Mouse (Mus musculus) left cerebral cortex, postnatal 14 days (tissue): Measurements from ENCODE around the gene Speg. TPM values are rescaled to one million over a fixed set of nuclear protein-coding genes. Genes with fewer than 3 reads are reported as not detected.

Experiments used
- DNase-seq, 2 experiments: peaks; one replicate each; pipeline ENCODE4 v3.0.0; 2021 to 2022; ENCODE audit warnings: low spot score in 2 of 2, mixed read lengths in 1 of 2
- intact Hi-C: fragments of 180-260 bp; cut with DNase I; formaldehyde crosslinking; loops from one replicate; pipeline ENCODE4 v1.15.1; 2025
- total RNA-seq, 2 experiments: library from RNA; stranded (reverse); gene quantifications; 2 replicates each; pipeline ENCODE4 v1.2.3; 2021

The Speg gene
- total RNA-seq, 2 experiments from 2014 or later = 199 to 210 TPM

DNA sequence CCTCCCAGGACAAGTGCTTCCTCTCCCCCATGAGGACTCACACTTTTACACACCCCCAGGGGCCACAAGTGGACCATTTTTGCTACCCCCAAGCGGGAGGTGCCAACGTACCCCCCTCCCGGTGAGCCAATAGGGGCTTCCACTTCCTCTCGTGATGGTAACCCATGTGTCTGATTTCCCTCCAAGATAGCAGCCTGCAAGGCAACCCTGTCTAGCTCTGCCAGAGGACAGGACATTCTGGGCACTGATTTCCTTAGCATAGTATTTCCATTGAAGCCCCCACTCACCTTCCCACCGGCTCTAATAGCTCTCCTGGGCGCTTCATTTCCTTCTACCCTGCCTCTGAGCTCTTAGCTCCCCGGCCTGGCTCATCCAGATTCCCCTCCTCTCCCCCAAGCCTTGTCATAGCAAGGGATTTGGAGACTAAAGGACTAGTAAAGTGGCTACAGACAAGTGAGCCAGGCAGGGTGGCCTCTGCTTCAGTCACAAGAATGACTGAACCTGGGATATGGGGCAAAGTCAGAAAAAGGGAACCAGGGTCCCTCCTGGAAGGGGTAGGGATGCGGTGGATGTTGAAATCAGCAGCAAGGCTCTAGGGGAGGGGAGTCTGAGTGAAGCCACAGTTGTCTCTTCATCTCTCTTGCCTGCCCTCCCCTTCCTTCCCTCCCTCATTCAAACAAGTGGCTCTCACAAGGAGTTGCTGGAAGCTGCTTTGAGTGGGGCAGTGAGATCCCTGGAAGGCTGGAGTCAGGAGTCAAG, 74.5 kb downstream of the Speg start:
- intact Hi-C loops = no loop called here
- DNase-seq = no peak

DNA sequence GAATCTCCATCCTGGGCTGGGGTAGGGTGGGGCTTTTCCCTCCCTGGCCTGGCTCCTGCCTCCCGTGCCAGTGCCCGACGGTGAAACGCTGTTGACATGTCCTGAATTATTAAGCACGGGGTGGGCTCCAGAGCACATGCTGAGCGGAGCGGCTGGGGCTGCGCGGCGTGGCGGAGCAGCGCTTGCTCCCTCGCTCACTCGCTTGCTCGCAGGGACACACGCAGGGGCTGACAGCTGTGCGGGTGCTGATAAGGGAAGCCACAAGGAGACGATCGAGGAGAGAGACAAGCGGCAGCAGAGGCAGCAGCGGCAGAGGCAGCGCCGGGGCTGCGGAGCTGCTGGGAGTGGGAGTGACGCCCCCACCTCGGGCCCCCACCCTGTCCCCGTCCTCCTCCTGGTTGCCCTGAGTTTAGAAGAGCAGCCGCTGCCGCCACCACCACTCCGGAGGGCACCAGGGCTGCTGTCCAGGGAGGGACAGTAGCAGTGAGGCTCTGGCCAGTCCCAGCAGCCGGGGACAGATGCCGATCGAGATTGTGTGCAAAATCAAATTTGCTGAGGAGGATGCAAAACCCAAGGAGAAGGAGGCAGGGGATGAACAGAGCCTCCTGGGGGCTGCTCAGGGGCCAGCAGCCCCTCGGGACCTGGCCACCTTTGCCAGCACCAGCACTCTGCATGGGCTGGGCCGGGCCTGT, 75.4 kb downstream of the Speg start, which contains the start of gene Asic4:
Asic4 (plus strand) TSS at position 123 of the 692 bp plus-strand sequence.
- no peak for DNase-seq
- intact Hi-C loops = no loop called here

GRCm38 (mm10) chr1:75451900-75452299, 76.8 kb downstream of the Speg start:
- intact Hi-C loops = no loop called here

GRCm38 (mm10) chr1:75455433-75455832, 80.3 kb downstream of the Speg start:
- intact Hi-C loops = no loop called here
- no peak for DNase-seq

More at GRCm38 (mm10) chr1:75451900-75452299, 76.8 kb downstream of the Speg start:
- DNase-seq = peak in 1 of 2 experiments; percentile 66

GRCm38 (mm10) chr1:75455948-75456347, 80.9 kb downstream of the Speg start:
- DNase-seq = no peak
- intact Hi-C loops = no loop called here

- DNase-seq = no peak
- intact Hi-C loops = no loop called here
Measured at GRCm38 (mm10) chr1:75456746-75457564, 81.9 kb downstream of the Speg start.

GRCm38 (mm10) chr1:75457710-75458024, 82.6 kb downstream of the Speg start:
- intact Hi-C loops = no loop called here
- DNase-seq = no peak

DNA sequence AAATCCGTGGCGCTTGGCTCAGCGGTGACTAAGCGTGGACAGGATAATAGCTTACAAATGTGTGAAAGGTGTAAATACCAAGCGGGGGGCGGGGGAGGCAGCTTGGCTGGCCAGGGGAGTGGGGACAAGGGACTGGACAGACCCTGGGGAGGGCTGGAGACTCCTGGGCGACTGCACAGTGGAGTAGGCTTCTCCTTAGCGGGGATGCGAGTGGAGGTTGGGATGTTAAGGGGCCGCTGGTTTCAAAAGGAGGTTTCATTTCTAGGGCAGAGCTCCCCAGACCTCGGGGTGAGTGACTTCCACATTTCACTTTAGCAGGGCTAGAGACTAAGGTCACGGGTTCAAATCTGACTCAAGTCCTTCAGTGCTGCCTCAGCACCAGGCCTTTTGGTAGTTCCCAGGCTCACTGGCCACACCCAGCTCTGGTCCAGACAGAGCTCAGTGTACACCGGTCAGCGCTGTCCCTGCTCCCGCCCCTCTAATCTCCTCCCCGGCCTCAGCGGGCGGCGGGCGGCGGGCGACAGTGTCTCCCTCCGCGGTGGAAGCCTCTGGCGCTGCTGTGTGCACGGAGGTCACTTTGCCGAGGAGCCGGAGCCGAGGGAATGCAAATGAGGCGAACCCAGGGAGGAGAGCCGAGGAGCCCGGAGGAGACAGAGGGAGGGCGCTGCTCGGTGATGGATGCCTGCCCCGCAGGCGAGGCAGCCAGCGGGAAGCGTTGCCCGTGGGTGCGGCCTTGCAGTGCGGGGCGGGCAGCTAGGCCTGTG, 83.1 kb downstream of the Speg start:
- peak in 1 of 2 experiments; percentile 55 for DNase-seq
- intact Hi-C loops = no loop called here

GRCm38 (mm10) chr1:75458789-75459684, 83.9 kb downstream of the Speg start:
- intact Hi-C loops = no loop called here

GRCm38 (mm10) chr1:75460297-75460696, 85.2 kb downstream of the Speg start:
- intact Hi-C loops = no loop called here
- DNase-seq = no peak

More at GRCm38 (mm10) chr1:75458789-75459684, 83.9 kb downstream of the Speg start:
- peak; percentile 67 to 86 for DNase-seq

DNA sequence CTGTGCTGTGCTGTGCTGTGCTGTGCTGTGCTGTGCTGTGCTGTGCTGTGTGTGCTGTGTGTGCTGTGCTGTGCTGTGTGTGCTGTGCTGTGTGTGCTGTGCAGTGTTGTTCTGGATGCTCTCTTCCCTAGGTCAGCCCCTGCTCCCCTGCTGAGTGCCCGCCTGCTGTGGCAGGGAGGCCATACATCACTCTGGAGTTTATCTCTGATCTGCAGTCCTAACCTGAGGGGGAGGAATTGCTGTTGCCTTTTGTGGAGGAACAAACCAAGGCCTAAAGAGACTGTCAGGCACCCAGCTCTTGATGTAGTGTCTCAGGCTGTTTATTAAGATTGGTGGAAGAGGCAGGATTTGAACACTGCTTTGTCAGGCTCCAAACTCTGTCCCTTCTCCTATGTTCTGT, 87.5 kb downstream of the Speg start:
- no peak for DNase-seq
- intact Hi-C loops = no loop called here

GRCm38 (mm10) chr1:75463652-75464204, 88.6 kb downstream of the Speg start:
- intact Hi-C loops = no loop called here
- no peak for DNase-seq

- intact Hi-C loops = loop anchor here (1.0 to 2.0 kb wide), 2 partner anchors 21 to 124 kb away; no protein-coding TSS in a partner anchor
- DNase-seq = peak; percentile 86 to 89
Measured at GRCm38 (mm10) chr1:75467215-75467927, 92.3 kb downstream of the Speg start.

DNA sequence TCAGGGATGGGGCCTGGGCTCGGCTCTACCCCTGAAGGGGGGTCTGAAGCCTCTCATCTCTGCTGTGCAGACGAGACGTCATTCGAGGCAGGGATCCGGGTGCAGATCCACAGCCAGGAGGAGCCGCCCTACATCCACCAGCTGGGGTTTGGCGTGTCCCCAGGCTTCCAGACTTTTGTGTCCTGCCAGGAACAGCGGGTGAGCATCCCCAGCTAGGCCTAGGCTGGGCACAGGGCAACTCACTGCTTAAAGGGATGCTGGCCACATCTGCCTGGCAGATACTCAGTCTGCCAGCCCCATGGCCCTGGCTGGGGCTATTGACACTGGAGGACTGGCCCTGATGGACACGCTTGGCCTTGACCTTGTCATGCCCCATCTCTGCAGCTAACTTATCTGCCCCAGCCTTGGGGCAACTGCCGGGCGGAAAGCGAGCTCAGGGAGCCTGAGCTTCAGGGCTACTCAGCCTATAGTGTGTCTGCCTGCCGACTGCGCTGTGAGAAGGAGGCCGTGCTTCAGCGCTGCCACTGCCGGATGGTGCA, 94.3 kb downstream of the Speg start:
- intact Hi-C loops = no loop called here
- DNase-seq = no peak

DNA sequence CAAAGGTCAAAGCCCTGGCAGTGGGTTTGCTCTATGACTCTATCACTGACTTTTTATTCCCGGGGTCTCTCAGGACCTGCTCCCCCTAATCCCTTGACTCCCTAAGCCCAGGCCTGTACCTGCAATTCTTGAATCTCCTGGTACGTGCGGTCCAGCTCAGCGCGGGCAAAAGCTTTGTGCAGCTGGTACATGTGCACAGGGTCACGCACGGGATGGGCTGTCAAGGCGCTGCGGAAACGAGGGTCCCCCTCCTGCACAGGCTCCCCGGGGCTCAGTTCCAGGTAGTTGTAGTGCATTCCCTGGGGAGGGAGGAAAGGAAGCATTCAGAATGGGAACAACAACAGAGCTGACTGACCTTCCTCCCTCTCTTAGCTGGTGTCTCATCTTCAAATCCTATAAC, 101.3 kb downstream of the Speg start:
- intact Hi-C loops = loop anchor here (5.0 kb wide), 1 partner anchor 121 kb away; no protein-coding TSS in a partner anchor

DNA sequence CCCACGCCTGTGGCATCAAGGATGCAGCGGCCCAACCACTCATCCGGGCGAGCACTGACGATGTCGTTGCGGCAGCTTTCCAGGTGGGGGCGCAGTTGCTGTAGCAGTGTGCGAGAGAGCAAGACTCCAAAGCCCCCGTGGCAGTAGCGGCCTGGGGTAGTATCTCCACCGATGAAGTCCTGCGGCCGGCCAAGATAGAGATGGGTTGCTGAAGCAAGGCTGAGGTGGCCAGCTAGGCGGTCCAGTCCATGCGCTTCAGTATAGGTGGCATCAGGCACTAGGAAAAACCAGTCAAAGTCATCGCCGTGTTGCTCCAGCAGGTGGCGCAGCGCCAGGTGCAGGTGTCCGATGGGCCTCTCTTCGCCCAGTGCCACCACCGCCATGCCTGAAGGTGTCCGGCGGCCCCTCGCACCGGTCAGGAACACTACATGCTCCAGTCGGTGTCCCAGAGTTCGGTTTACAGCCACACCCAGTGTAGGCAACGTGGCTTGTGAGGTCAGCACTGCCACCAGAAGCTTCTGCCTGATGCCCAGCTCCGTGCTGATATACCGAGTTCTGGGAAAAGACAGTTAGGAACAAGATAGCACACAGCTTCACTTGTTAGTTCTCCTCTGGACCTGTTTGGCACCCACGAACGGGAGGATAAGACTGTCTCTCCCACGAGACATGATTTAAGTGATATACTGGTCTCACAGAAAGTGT, 102.3 kb downstream of the Speg start:
- intact Hi-C loops = loop anchor here (1.0 to 5.0 kb wide), 2 partner anchors 82 to 120 kb away; no protein-coding TSS in a partner anchor
- DNase-seq = peak; percentile 83 to 88

More for the DNA sequence above, 101.3 kb downstream of the Speg start:
- no peak for DNase-seq
